Mouse (Mus musculus): ENCODE measurements around the gene Apol9a.

Gene Apol9a

GRCm38 (mm10) chr15:77370588-77370987, 40.3 kb downstream of the Apol9a start:
- no peak for DNase-seq

DNA sequence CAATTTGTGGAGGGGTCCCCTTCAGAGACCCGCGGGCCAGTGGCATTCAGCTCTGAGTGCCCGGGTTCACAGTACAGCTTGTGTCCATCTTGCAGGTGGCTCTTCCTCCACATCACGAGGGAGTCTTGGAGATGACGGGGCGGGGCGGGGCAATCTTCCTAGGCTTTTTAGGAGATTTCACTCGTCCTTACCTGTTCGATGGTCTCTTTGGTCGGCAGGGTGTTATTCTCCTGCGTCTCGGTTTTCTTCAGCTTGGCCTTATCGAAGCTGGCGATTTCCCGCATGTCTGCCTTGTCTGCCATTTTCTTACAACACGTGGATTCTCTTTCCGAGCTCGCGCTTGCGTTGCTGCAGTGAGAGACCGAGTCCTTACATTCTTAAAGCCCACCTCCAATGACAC, 41.0 kb downstream of the Apol9a start:
- DNase-seq: no peak

GRCm38 (mm10) chr15:77368818-77369320, 42.1 kb downstream of the Apol9a start:
- peak in 1 of 2 experiments; percentile 23 for DNase-seq

DNA sequence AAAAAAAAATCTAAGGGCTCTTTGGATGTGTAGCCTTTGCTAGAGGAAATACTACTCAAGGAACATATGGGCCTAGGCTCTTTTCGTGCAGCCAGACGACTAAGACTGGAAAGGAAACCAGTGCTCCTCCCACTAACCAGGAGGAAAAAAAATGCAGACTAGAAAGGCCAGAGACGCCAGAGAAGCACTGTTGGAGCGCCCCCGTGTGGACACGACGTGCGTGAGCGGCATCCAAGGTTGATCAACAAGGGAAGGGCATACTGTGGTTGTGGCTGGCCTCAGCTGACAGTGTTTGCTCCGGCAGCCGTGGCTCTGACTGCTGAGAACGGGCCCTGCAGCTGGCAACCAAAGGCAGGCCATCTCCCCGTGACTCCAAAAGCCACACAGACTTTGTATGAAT, 42.8 kb downstream of the Apol9a start:
- peak; percentile 97 for DNase-seq

DNA sequence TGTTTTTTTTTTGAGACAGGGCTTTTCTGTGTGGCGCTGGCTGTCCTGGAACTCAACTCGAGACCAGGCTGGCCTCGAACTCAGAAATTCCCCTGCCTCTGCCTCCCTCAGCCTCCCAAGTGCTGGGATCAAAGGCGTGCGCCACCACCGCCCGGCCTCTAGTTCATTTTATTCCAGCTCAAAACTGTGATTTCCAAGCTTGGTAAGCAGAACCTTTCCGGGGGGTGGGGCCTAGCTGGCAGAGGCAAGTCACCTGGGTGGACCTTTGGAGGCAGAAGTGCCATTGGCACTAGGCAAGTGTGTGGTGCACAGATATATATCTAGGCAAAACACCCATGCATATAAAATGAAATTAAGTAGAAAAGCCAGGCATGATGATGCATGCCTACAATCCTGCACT, 43.4 kb downstream of the Apol9a start:
- DNase-seq: peak in 1 of 2 experiments; percentile 41

- DNase-seq: peak; percentile 89
These were observed 44.0 kb downstream of the Apol9a start for GRCm38 (mm10) chr15:77366706-77367484.

DNA sequence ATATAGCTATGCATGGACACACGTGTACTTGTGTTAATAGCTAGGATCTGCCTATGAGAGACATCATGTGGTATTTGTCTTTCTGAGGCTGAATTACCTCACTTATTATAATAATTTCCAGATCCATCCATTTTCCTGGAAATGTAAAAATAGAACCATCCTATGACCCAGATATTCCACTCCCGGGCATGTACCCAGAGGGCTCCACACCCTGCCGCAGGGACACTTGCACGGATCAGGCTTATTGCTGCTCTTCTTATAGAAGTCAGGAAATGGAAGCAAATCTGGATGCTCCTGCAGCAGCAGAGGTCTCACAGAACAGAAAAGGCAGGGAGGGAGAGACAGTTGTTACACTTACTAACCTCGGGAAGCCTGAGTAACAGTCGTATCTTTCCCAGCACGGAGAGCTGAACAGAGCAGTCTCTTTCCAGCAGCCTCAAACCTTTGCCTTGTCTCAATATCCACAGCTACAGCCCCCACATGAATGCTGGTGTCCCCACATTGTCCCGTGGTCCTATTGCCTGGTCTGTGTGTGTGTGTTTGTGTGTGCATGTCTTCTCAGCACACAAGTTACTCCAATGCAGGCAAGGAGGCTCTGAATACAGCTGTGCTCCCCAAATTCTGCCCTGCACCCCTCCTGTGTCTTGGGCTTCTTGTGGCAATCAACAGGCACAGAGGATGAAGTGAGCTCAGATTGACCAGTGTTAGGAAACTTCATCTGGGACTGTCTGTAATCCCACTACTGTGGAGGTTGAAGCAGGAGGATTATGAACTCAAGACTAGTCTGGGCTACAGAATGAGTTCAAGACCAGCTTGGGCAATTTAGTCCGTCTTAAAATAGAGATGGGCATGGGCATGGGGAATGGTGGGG, 45.0 kb downstream of the Apol9a start:
- DNase-seq: peak; percentile 50 to 52

DNA sequence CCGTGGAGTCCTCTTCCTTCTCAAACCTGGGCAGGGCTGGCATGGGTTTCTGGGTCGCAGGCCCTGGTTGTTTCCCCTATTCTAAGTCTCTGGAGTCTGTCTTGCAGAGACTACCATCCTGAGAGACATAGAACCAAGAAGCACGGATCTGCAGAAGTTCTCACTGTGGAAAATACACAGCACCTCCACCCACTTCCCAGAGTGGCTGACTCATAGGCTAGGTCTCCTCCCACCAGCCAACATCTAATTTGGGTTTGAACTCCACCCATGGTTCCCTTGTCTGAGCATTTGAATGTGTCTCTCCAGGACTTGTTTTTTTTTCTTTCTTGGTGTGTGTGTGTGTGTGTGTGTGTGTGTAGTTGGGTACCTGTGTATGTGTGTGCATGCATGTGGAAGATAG, 46.9 kb downstream of the Apol9a start:
- no peak for DNase-seq

DNA sequence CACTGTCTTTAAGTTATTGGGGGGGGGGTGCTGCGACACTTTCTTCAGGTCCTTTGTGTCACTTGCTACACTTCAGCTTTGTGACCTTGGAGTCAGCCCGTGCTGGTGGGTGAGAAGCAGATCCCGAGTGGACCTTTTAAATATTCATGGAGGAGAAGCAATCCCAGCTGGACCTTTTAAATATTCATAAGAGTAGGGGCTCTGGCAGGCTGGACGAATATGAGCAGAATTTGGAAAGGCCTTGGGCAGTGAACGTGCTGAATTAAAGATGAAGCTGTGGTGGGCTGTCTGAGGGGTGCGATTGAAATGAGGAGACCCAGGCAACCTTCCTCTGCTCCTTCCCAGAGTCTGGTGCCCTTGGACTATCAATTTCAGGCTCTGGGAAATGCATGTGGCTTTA, 47.4 kb downstream of the Apol9a start:
- DNase-seq: no peak

GRCm38 (mm10) chr15:77362952-77363351, 48.0 kb downstream of the Apol9a start:
- DNase-seq: no peak

DNA sequence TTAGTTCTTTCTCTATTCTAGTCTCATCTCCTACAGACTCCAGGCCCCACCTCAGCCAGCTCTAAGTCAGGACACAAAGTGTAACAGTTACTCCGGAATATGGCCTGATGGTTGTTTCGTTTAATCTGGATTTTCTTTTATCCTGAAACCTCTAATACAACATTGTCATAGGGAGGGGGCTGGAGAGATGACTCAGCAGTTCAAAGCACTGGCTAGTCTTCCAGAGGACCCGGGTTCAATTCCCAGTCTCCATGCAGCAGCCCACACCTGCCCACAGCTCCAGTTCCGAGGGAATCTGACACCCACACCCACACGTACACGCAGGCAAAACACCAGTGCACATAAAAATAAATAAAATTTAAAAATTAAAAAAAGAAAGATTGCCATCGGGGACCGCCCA, 51.0 kb downstream of the Apol9a start:
- no peak for DNase-seq

- no peak for DNase-seq
These were observed 51.4 kb downstream of the Apol9a start for GRCm38 (mm10) chr15:77359486-77359885.

- no peak for DNase-seq
These were observed 51.9 kb downstream of the Apol9a start for GRCm38 (mm10) chr15:77359084-77359483.

DNA sequence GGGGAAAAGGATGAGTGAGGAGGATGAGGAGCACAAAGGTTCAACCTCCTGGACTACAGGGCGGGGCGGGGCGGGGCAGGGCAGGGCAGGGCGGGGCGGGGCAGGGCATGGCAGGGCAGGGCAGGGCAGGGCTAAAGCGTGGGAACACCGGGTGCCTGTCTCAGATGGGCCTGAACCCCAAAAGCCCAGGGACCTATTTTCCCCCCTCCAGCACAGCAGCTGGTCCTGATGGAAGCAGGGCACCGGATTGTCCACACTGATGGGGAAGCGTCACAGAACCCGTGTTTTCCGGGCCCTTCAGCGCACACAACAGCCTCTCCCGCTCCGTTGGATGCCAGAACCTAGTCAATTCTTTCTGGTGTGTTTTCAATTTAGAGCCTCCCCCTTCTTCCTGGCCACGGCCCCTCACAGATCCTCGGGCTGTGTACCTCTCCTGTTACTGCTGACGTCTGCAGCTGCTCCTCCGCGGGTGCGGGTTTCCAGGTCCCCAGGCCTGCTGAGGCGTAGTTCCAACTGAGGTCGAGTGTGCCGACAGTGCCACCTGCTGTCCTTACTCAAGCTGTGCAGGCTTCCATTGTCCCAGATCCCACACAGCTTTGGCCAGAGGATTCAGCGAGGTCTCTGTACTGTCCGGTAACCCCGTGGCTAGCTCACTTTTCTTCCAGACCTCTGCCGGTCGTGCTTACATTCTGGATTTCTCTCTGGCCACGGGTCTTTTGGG, 52.5 kb downstream of the Apol9a start:
- peak; percentile 93 for DNase-seq

- no peak for DNase-seq
These were observed 54.6 kb downstream of the Apol9a start for GRCm38 (mm10) chr15:77356248-77356810.

DNA sequence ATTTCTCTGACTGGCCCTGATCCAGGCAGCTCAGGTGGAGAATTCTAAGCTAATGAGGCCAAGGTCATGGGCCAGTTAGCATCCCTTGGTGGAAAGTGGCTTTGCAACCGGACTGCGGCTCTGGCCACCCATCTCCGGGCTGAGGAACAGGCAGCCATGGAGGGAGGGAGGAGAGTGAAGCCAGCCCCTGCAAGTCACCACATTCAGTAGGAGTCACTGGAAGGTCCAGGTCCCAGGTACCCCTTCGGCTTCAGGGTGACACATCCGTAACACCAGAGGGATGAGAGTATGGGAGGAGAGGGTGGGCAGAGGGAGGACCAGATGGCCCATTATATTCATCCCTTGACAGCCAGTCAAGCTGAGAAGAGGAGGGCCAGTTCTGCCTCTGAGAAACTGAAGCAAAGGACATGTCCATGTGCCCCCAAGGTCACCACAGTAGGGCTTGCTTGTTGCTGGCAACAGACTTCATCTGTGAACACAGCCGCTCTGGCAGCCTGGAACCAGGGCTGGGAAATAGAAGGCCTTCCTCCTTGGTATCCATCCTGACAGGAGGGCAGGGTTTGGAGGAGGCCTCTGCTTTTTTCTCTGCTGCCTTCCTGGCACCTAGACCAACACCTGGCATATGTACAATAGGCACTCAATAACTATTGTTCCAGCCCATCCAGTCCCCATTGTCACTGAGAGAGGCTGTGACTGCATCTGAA, 55.9 kb downstream of the Apol9a start:
- peak; percentile 58 to 60 for DNase-seq

DNA sequence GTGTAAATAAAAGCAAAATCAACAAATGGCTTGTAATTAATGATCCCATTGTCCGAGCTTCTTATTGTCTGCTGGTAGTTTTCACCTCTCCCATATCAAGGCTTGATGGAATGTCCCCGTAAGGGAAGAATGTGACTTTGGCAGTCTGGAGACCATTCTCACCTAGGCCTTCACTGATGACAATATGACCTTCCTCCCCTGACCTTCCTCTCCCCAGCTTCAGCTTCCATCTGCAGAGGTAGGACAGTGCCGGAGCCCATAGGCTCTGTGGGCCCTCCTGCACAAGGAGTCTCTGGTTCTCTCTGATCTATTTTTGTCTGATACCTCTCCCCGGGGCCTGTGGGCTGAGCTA, 56.5 kb downstream of the Apol9a start:
- no peak for DNase-seq
